Comparison of ENCODE assay signal across 8 mouse cellular contexts in the genomic region with DNA sequence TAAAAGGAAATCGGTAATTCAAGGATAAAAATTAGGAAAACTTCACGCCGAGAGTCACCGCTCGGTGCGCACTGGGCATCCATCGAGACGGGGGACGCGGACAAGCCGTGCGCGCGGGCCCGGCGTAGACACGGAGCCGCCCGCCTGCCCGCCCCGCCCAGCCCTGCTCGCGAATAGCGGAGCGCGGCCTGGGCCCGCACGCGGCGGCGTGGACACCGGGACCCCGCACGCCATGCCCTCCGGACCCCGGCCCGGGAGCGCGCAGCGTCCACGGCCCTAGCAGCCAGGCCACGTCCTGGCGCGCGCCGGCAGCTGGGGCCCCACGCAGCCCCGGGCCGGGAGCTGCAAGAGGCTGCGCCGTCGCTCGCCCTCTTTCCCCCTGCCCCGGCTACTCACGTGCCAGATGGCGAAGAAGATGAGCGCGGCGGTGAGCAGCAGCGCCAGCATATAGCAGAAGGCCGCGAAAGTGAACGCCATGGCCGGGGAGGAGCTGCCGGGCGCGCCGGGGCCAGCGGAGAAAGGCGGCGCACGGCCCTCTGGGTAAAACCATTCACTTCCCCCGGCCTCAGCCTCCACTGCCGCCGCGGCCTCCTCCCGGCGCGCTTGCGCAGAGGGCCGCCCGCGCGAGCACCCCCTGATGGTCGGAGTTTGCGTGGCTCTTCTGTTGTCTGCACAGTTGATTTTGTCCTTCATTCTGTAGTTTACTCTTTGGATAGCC. TPM values are rescaled to one million over a fixed set of nuclear protein-coding genes. Genes with fewer than 3 reads are reported as not detected.
DNase-seq lines count a peak whose midpoint lies in the region; ATAC-seq and TF ChIP-seq lines count a peak whose summit lies in the region.

A gene (minus strand): TSS at position 625 of the 718 bp plus-strand sequence.

- peak within 1 kb of the TSS; percentile 65 for H3ac ChIP-seq in myocyte (ENCODE audit: control insufficient read depth, insufficient read length)

- H3K4me3 ChIP-seq in heart, embryonic 11.5 days (ENCODE audit: low read depth, low read length): peak within 1 kb of the TSS; percentile 98
- H3K4me3 ChIP-seq in kidney, embryonic 16.5 days (ENCODE audit: low read length): peak within 1 kb of the TSS; percentile 90
- H3K4me3 ChIP-seq in liver, adult 2 months (ENCODE audit: insufficient read depth, low read depth, low read length): peak within 1 kb of the TSS; percentile 100
- peak within 1 kb of the TSS; percentile 59 for H3K4me3 ChIP-seq in myocyte

- WGBS in heart, embryonic 11.5 days (ENCODE audit: insufficient replicate concordance): under 1% methylated on average over 80 of the region's 86 CpGs
- under 1% methylated on average over 73 of the region's 86 CpGs for WGBS in kidney, embryonic 16.5 days
- 2% methylated on average over 82 of the region's 86 CpGs for WGBS in liver, adult 2 months

- peaks cover 22% of the 10 kb centered on the region; the same call in 1 of the 2 replicates for H3K79me2 ChIP-seq in liver, adult 2 months (ENCODE audit: control insufficient read depth, insufficient read depth, low read length)
- peaks cover 48% of the 10 kb centered on the region for H3K79me2 ChIP-seq in myocyte (ENCODE audit: control insufficient read depth, insufficient read depth)

- peak within 1 kb of the TSS; percentile 99 for H3K9ac ChIP-seq in heart, embryonic 11.5 days (ENCODE audit: low read depth, low read length)
- H3K9ac ChIP-seq in kidney, embryonic 16.5 days (replicated peaks; ENCODE audit: low read length): peak within 1 kb of the TSS; percentile 97
- H3K9ac ChIP-seq in liver, adult 2 months (ENCODE audit: low read depth, low read length): peak within 1 kb of the TSS; percentile 98

- H3K9me3 ChIP-seq in heart, embryonic 11.5 days (replicated peaks; ENCODE audit: control insufficient read depth, low read length): no peaks in the 10 kb centered on the region
- H3K9me3 ChIP-seq in kidney, embryonic 16.5 days (ENCODE audit: low read length): no peaks in the 10 kb centered on the region

- ATAC-seq in erythroblast, adult 5-6 weeks (replicated peaks; ENCODE audit: low FRiP score, poor library complexity, severe bottlenecking): peak; percentile 95
- peak; percentile 92 for ATAC-seq in heart, embryonic 11.5 days (replicated peaks; ENCODE audit: insufficient number of reproducible peaks, low FRiP score, low TSS enrichment)
- ATAC-seq in kidney, embryonic 16.5 days (ENCODE audit: low FRiP score, low TSS enrichment): peak; percentile 96

- peak within 1 kb of the TSS; percentile 84 for H3K4me2 ChIP-seq in heart, embryonic 11.5 days
- H3K4me2 ChIP-seq in kidney, embryonic 16.5 days (replicated peaks; ENCODE audit: low read depth, low read length): peak within 1 kb of the TSS; percentile 79
- peak within 1 kb of the TSS; percentile 76 for H3K4me2 ChIP-seq in myocyte (ENCODE audit: low read depth)

- H3K27ac ChIP-seq in heart, embryonic 11.5 days (ENCODE audit: low read depth, low read length): peak within 1 kb of the TSS; percentile 99
- peak within 1 kb of the TSS; percentile 97 for H3K27ac ChIP-seq in kidney, embryonic 16.5 days (ENCODE audit: low read length)
- H3K27ac ChIP-seq in liver, adult 2 months (replicated peaks; ENCODE audit: insufficient read depth, low read depth, low read length): peak within 1 kb of the TSS; percentile 88

- no peaks in the 10 kb centered on the region for H3K27me3 ChIP-seq in heart, embryonic 11.5 days (ENCODE audit: control insufficient read depth, insufficient read depth, low read length)
- H3K27me3 ChIP-seq in kidney, embryonic 16.5 days (ENCODE audit: insufficient read depth, low read length): no peaks in the 10 kb centered on the region
- no peaks in the 10 kb centered on the region for H3K27me3 ChIP-seq in liver, adult 2 months (ENCODE audit: control insufficient read depth, insufficient read depth, low read length)
- H3K27me3 ChIP-seq in myocyte (ENCODE audit: control insufficient read depth, insufficient read depth, insufficient read length): no peaks in the 10 kb centered on the region
- H3K27me3 ChIP-seq in splenic B cell, adult 2 months (ENCODE audit: control insufficient read depth, insufficient read depth, low read length, poor library complexity, severe bottlenecking): no peaks in the 10 kb centered on the region

- TF ChIP-seq CTCF in liver, adult 2 months (IDR thresholded peaks at IDR 0.05; ENCODE audit: low read depth, low read length): peak; percentile 81

- TF ChIP-seq POLR2A in liver, adult 2 months (IDR thresholded peaks at IDR 0.05; ENCODE audit: extremely low read depth, insufficient read depth, low read length): peak; percentile 26; the same call in 1 of the 2 replicates
- peak; percentile 78 for TF ChIP-seq POLR2A in myocyte (IDR thresholded peaks at IDR 0.05; ENCODE audit: insufficient read length, low read depth)

- peaks cover 13% of the 10 kb centered on the region for H3K4me1 ChIP-seq in heart, embryonic 11.5 days (ENCODE audit: control insufficient read depth, insufficient read depth, low read length)
- H3K4me1 ChIP-seq in kidney, embryonic 16.5 days (ENCODE audit: insufficient read depth, low read length): peaks cover 14% of the 10 kb centered on the region
- H3K4me1 ChIP-seq in liver, adult 2 months (ENCODE audit: control insufficient read depth, insufficient read depth, low read length): peaks cover 14% of the 10 kb centered on the region

- no peaks in the 10 kb centered on the region for H3K36me3 ChIP-seq in heart, embryonic 11.5 days (ENCODE audit: control insufficient read depth, insufficient read depth, low read length)
- H3K36me3 ChIP-seq in kidney, embryonic 16.5 days (ENCODE audit: insufficient read depth, low read length): 0 out of 2 replicates have a peak, but pooled peaks cover 4% of the 10 kb centered on the region
- H3K36me3 ChIP-seq in liver, adult 2 months (ENCODE audit: control insufficient read depth, insufficient read depth, low read length): no peaks in the 10 kb centered on the region; the same call in 1 of the 2 replicates
- H3K36me3 ChIP-seq in myocyte (ENCODE audit: control insufficient read depth, insufficient read depth): peaks cover 14% of the 10 kb centered on the region
- H3K36me3 ChIP-seq in splenic B cell, adult 2 months (ENCODE audit: control insufficient read depth, insufficient read depth, low read length, poor library complexity, severe bottlenecking): no peaks in the 10 kb centered on the region

- DNase-seq in B cell, adult 2 months: peak; percentile 94 to 96
- peak; percentile 95 for DNase-seq in brain, adult 2 months (ENCODE audit: low read depth, low spot score)
- peak; percentile 71 for DNase-seq in liver, adult 2 months (ENCODE audit: extremely low read depth, low read depth, low spot score)
- DNase-seq in splenic B cell, adult 2 months (ENCODE audit: low read depth, low spot score): peak; percentile 94

TF ChIP-seq in myocyte, 11 proteins besides CTCF, POLR2A, EP300 and RAD21:
- TF ChIP-seq SRF (IDR thresholded peaks at IDR 0.05; ENCODE audit: control insufficient read depth, insufficient read length, low read depth): peak; percentile 49
- peak; percentile 87 for TF ChIP-seq POLR2AphosphoS2 (IDR thresholded peaks at IDR 0.05; ENCODE audit: insufficient read length, low read depth)
- peak in 1 of 3 experiments; percentile 7 for TF ChIP-seq MYOG (IDR thresholded peaks at IDR 0.05; ENCODE audit: control insufficient read depth in 1 of 3, insufficient read depth in 1 of 3, insufficient read length in 2 of 3, low read depth in 2 of 3)
- no peak for TF ChIP-seq CEBPB (IDR thresholded peaks at IDR 0.05; ENCODE audit: insufficient read depth, poor library complexity, severe bottlenecking)
- TF ChIP-seq TCF12 (IDR thresholded peaks at IDR 0.05; ENCODE audit: insufficient read depth, poor library complexity, severe bottlenecking): no peak

RNA-seq across cellular contexts. Expression of the gene that starts here (rescaled TPM):
- 30.1 and 32.5 TPM in 2 replicates for total RNA-seq in erythroblast, adult 5-6 weeks (2015; ENCODE audit: low replicate concordance)
- 9.3 and 26.3 TPM in 2 replicates for total RNA-seq in erythroblast, adult 5-6 weeks (2017; ENCODE audit: low replicate concordance)
- polyA plus RNA-seq in heart, embryonic 11.5 days (2014; fragmentation: Nextera tagmentation; extraction: Ambion mirVana): 188 and 201 TPM in 2 replicates
- 178 and 184 TPM in 2 replicates for polyA plus RNA-seq in kidney, embryonic 16.5 days (2015; fragmentation: Nextera tagmentation; extraction: Ambion mirVana)
- total RNA-seq in liver, adult 2 months (2014; rRNA removed): 51.8 and 55.7 TPM in 2 replicates
- polyA plus RNA-seq in liver, adult 2 months (2012; rRNA removed): 69.5 and 83.3 TPM in 2 replicates
- 104 TPM for polyA plus RNA-seq in myocyte (2012; fragmentation: generic; extraction: Trizol)

Comparison
In these comparisons a context has a peak if more than half of its experiments do, and no peak if none do; other contexts are left out.
1. Peak in every context shown above with its lines: DNase-seq, ATAC-seq, H3K4me3 ChIP-seq and H3K27ac ChIP-seq.